Mouse (Mus musculus) intestine, embryonic 14.5 days (tissue): ENCODE results near the gene Igdcc3. TPM values are rescaled to one million over a fixed set of nuclear protein-coding genes. Genes with fewer than 3 reads are reported as not detected.

Experiments used
- ATAC-seq: fragments of 200-750 bp; cut with Nextera tagmentation; replicated peaks from 2 replicates; pipeline ENCODE4 v1.8.0; 2017; ENCODE audit warnings: low read depth, moderate number of reproducible peaks, moderate TSS enrichment, moderate library complexity; ENCODE audit not compliant: low FRiP score, low TSS enrichment
- DNase-seq: peaks from one replicate; pipeline ENCODE4 v3.0.0-alpha.2; 2018; ENCODE audit warnings: low spot score
- H3K27ac ChIP-seq: fragments of 300-500 bp; sonication (generic); 2 replicates; pipeline ENCODE4 v1.5.1; 2014; ENCODE audit warnings: low read depth, mild to moderate bottlenecking, control low read depth
- H3K27me3 ChIP-seq: fragments of 300-500 bp; sonication (generic); replicated peaks from 2 replicates; pipeline ENCODE4 v1.6.1; 2014; ENCODE audit warnings: low read length, control low read depth; ENCODE audit not compliant: control insufficient read depth, insufficient read depth
- H3K36me3 ChIP-seq: fragments of 300-500 bp; sonication (generic); 2 replicates; pipeline ENCODE4 v1.6.1; 2014; ENCODE audit warnings: low read length, control low read depth; ENCODE audit not compliant: control insufficient read depth, insufficient read depth
- H3K4me1 ChIP-seq: fragments of 300-500 bp; sonication (generic); replicated peaks from 2 replicates; pipeline ENCODE4 v1.6.1; 2014; ENCODE audit warnings: low read length, control low read depth, mixed read lengths; ENCODE audit not compliant: control insufficient read depth, insufficient read depth
- H3K4me2 ChIP-seq: fragments of 300-500 bp; sonication (generic); 2 replicates; pipeline ENCODE4 v1.6.1; 2014; ENCODE audit warnings: low read length
- H3K4me3 ChIP-seq: fragments of 300-500 bp; sonication (generic); 2 replicates; pipeline ENCODE4 v1.5.1; 2014; ENCODE audit warnings: low read depth, low read length, control low read depth, mixed read lengths
- H3K9ac ChIP-seq: fragments of 300-500 bp; sonication (generic); 2 replicates; pipeline ENCODE4 v1.6.1; 2014; ENCODE audit warnings: mild to moderate bottlenecking, low read length
- H3K9me3 ChIP-seq: fragments of 300-500 bp; sonication (generic); 2 replicates; pipeline ENCODE4 v1.6.1; 2016; ENCODE audit warnings: low read length, control low read depth; ENCODE audit not compliant: control insufficient read depth
- WGBS: fragments of 180-500 bp; shearing (Covaris S2); extraction: QIAGEN DNeasy Blood & Tissue Kit; methylation state at CpG from one replicate; pipeline ENCODE4 v1.1.7; 2014; 5-methylcytosine and 5-hydroxymethylcytosine counted together
- polyA plus RNA-seq: library from polyadenylated mRNA; unstranded; fragments of >200 nt; fragmentation: Nextera tagmentation; extraction: Ambion mirVana; gene quantifications from 2 replicates; pipeline ENCODE4 v1.2.1, GENCODE M21; 2014

Gene Igdcc3
- polyA plus RNA-seq, 1 experiment from 2014 or later = 2.9 TPM

- H3K27me3 ChIP-seq = peaks cover 29% of the 10 kb centered on the region
- 0 out of 2 replicates have a peak, but pooled peaks cover 3% of the 10 kb centered on the region for H3K9me3 ChIP-seq
- no peaks in the 10 kb centered on the region for H3K36me3 ChIP-seq
- no peak overlapping the region for H3K9ac ChIP-seq
- peaks cover 6% of the 10 kb centered on the region for H3K4me1 ChIP-seq
- H3K4me2 ChIP-seq = no peak overlapping the region
- DNase-seq = no peak
- no peak overlapping the region for H3K27ac ChIP-seq
- no peak overlapping the region for H3K4me3 ChIP-seq
- 45% methylated on average over 8 of the region's 8 CpGs for WGBS
- no peak for ATAC-seq
Observed at GRCm38 (mm10) chr9:65161881-65162280, 20.9 kb downstream of the Igdcc3 start.

GRCm38 (mm10) chr9:65162711-65163639 lies 22.0 kb downstream of the Igdcc3 start:
- H3K9me3 ChIP-seq = 0 out of 2 replicates have a peak, but pooled peaks cover 3% of the 10 kb centered on the region
- DNase-seq (peak; percentile 73), ATAC-seq (peak; percentile 56; the same call in 1 of the 2 replicates)
- H3K4me2 ChIP-seq = peak overlapping the region; percentile 90
- H3K27me3 ChIP-seq = peaks cover 29% of the 10 kb centered on the region
- H3K36me3 ChIP-seq = no peaks in the 10 kb centered on the region
- H3K4me1 ChIP-seq = peaks cover 6% of the 10 kb centered on the region
- H3K9ac ChIP-seq = 0 out of 2 replicates have a peak overlapping the region, but pooled peaks have one; percentile 2
- H3K27ac ChIP-seq = no peak overlapping the region
- peak overlapping the region; percentile 38 for H3K4me3 ChIP-seq
- 1% methylated on average over 69 of the region's 69 CpGs for WGBS

- Histone ChIP-seq H3K4me3 (no peak overlapping the region), H3K27me3 (peaks cover 29% of the 10 kb centered on the region)
- WGBS = 24% methylated on average over 1 of the region's 1 CpGs
Observed at GRCm38 (mm10) chr9:65164870-65165269, 23.9 kb downstream of the Igdcc3 start.

GRCm38 (mm10) chr9:65166386-65166785 lies 25.4 kb downstream of the Igdcc3 start:
- WGBS = 23% methylated on average over 9 of the region's 9 CpGs
- H3K4me3 ChIP-seq = no peak overlapping the region
- H3K4me1 ChIP-seq = peaks cover 16% of the 10 kb centered on the region
- H3K36me3 ChIP-seq = no peaks in the 10 kb centered on the region
- peaks cover 24% of the 10 kb centered on the region for H3K27me3 ChIP-seq
- DNase-seq (no peak), ATAC-seq (no peak)
- no peak overlapping the region for H3K4me2 ChIP-seq
- H3K27ac ChIP-seq = no peak overlapping the region
- H3K9me3 ChIP-seq = 0 out of 2 replicates have a peak, but pooled peaks cover 3% of the 10 kb centered on the region
- no peak overlapping the region for H3K9ac ChIP-seq

More at GRCm38 (mm10) chr9:65164870-65165269, 23.9 kb downstream of the Igdcc3 start:
- peaks cover 16% of the 10 kb centered on the region for H3K4me1 ChIP-seq
- DNase-seq (no peak), ATAC-seq (no peak)
- H3K27ac ChIP-seq = no peak overlapping the region
- H3K9ac ChIP-seq = no peak overlapping the region
- no peaks in the 10 kb centered on the region for H3K36me3 ChIP-seq
- H3K9me3 ChIP-seq = 0 out of 2 replicates have a peak, but pooled peaks cover 3% of the 10 kb centered on the region
- no peak overlapping the region for H3K4me2 ChIP-seq

- H3K4me3 ChIP-seq = no peak overlapping the region
- H3K4me1 ChIP-seq = peaks cover 10% of the 10 kb centered on the region
- H3K9ac ChIP-seq = no peak overlapping the region
- WGBS = 45% methylated on average over 6 of the region's 6 CpGs
- no peaks in the 10 kb centered on the region for H3K36me3 ChIP-seq
- no peak for DNase-seq
- no peak overlapping the region for H3K4me2 ChIP-seq
- 0 out of 2 replicates have a peak, but pooled peaks cover 3% of the 10 kb centered on the region for H3K9me3 ChIP-seq
- H3K27me3 ChIP-seq = peaks cover 5% of the 10 kb centered on the region; the same call in 1 of the 2 replicates
- no peak overlapping the region for H3K27ac ChIP-seq
- no peak for ATAC-seq
Observed at GRCm38 (mm10) chr9:65168534-65168933, 27.5 kb downstream of the Igdcc3 start.

GRCm38 (mm10) chr9:65168952-65169351 lies 28.0 kb downstream of the Igdcc3 start:
- Histone ChIP-seq H3K27me3 (peaks cover under 1% of the 10 kb centered on the region; the same call in 1 of the 2 replicates), H3K4me2 (no peak overlapping the region), H3K4me3 (no peak overlapping the region), H3K9ac (no peak overlapping the region), H3K4me1 (peaks cover 10% of the 10 kb centered on the region), H3K9me3 (0 out of 2 replicates have a peak, but pooled peaks cover 3% of the 10 kb centered on the region), H3K27ac (no peak overlapping the region), H3K36me3 (no peaks in the 10 kb centered on the region)
- DNase-seq (no peak), ATAC-seq (no peak)
- WGBS = 36% methylated on average over 4 of the region's 4 CpGs

GRCm38 (mm10) chr9:65172654-65173053 lies 31.7 kb downstream of the Igdcc3 start:
- H3K9ac ChIP-seq = no peak overlapping the region
- H3K27ac ChIP-seq = no peak overlapping the region
- ATAC-seq (no peak), DNase-seq (no peak)
- H3K4me2 ChIP-seq = no peak overlapping the region
- peaks cover 18% of the 10 kb centered on the region for H3K4me1 ChIP-seq
- WGBS = 23% methylated on average over 9 of the region's 9 CpGs
- H3K4me3 ChIP-seq = no peak overlapping the region
- H3K27me3 ChIP-seq = no peaks in the 10 kb centered on the region
- H3K9me3 ChIP-seq = no peaks in the 10 kb centered on the region
- no peaks in the 10 kb centered on the region for H3K36me3 ChIP-seq

- H3K4me3 ChIP-seq = no peak overlapping the region
- ATAC-seq (no peak), DNase-seq (no peak)
Observed at GRCm38 (mm10) chr9:65175234-65175938, 34.4 kb downstream of the Igdcc3 start.

More at GRCm38 (mm10) chr9:65175234-65175938, 34.4 kb downstream of the Igdcc3 start:
- H3K9me3 ChIP-seq = no peaks in the 10 kb centered on the region
- H3K27me3 ChIP-seq = no peaks in the 10 kb centered on the region
- H3K4me2 ChIP-seq = no peak overlapping the region
- H3K9ac ChIP-seq = no peak overlapping the region
- WGBS = 37% methylated on average over 5 of the region's 5 CpGs
- no peak overlapping the region for H3K27ac ChIP-seq
- H3K4me1 ChIP-seq = peaks cover 32% of the 10 kb centered on the region
- no peaks in the 10 kb centered on the region for H3K36me3 ChIP-seq
